Mouse (Mus musculus) frontal cortex, postnatal 25 days (tissue): Measurements from ENCODE around the gene Plekha7.

Experiments used
- DNase-seq, 2 experiments: peaks; one replicate each; pipeline ENCODE4 v3.0.0; 2022; ENCODE audit warnings: low spot score in 2 of 2

Gene Plekha7

GRCm38 (mm10) chr7:116251516-116251915 is 56.7 kb downstream of the Plekha7 start:
- DNase-seq, result no peak

GRCm38 (mm10) chr7:116248536-116248935 is 59.6 kb downstream of the Plekha7 start:
- DNase-seq, result no peak

- DNase-seq, result no peak
Observed at GRCm38 (mm10) chr7:116247377-116247729, 60.8 kb downstream of the Plekha7 start.

- DNase-seq, result no peak
Observed at GRCm38 (mm10) chr7:116246696-116247376, 61.3 kb downstream of the Plekha7 start.

- DNase-seq, result no peak
Observed at GRCm38 (mm10) chr7:116245815-116246695, 62.1 kb downstream of the Plekha7 start.

GRCm38 (mm10) chr7:116244302-116245165 is 63.6 kb downstream of the Plekha7 start:
- no peak for DNase-seq

GRCm38 (mm10) chr7:116242810-116243209 is 65.4 kb downstream of the Plekha7 start:
- DNase-seq, result no peak

GRCm38 (mm10) chr7:116241601-116242000 is 66.6 kb downstream of the Plekha7 start:
- no peak for DNase-seq

GRCm38 (mm10) chr7:116240791-116241474 is 67.2 kb downstream of the Plekha7 start:
- DNase-seq, result no peak

- no peak for DNase-seq
Observed at GRCm38 (mm10) chr7:116240353-116240752, 67.8 kb downstream of the Plekha7 start.

GRCm38 (mm10) chr7:116238320-116238719 is 69.9 kb downstream of the Plekha7 start:
- no peak for DNase-seq

GRCm38 (mm10) chr7:116237157-116237981 is 70.8 kb downstream of the Plekha7 start:
- no peak for DNase-seq

- no peak for DNase-seq
Observed at GRCm38 (mm10) chr7:116236608-116237007, 71.6 kb downstream of the Plekha7 start.

- no peak for DNase-seq
Observed at GRCm38 (mm10) chr7:116234287-116234806, 73.8 kb downstream of the Plekha7 start.

GRCm38 (mm10) chr7:116230811-116231609 is 77.2 kb downstream of the Plekha7 start:
- DNase-seq, result no peak

GRCm38 (mm10) chr7:116226877-116227282 is 81.3 kb downstream of the Plekha7 start:
- DNase-seq, result no peak

GRCm38 (mm10) chr7:116226316-116226715 is 81.9 kb downstream of the Plekha7 start:
- DNase-seq, result no peak

GRCm38 (mm10) chr7:116224543-116224942 is 83.6 kb downstream of the Plekha7 start:
- no peak for DNase-seq

GRCm38 (mm10) chr7:116223010-116223783 is 85.0 kb downstream of the Plekha7 start:
- no peak for DNase-seq
